Mouse (Mus musculus) layer of hippocampus, adult 9-11 months (tissue): Measurements from ENCODE around the gene Setx.

Experiments used
- DNase-seq: peaks from one replicate; pipeline ENCODE4 v3.0.0; 2022

Setx gene

GRCm38 (mm10) chr2:29222302-29222701, 98.3 kb downstream of the Setx start:
- DNase-seq = no peak

GRCm38 (mm10) chr2:29223591-29224262, 99.7 kb downstream of the Setx start:
- no peak for DNase-seq

DNA sequence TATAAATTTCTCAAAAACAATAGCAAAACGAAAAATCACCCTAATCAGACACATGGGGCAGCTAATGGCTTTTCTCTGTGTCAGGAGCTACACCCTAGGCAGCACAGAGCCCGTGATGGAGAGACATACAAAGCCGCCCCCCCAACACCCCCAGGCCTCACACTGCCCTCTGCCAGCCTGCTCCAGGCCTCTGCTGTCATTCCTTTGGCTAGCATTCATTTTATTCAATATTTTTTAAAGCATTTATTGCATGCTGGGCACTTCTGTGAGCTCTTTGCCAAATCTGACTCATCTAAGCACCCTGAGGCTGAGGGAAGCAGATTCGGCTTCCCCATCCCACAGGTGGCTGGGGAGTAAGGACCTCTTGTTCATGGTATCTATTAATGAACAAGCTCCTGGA, 102.7 kb downstream of the Setx start:
- DNase-seq = no peak

DNA sequence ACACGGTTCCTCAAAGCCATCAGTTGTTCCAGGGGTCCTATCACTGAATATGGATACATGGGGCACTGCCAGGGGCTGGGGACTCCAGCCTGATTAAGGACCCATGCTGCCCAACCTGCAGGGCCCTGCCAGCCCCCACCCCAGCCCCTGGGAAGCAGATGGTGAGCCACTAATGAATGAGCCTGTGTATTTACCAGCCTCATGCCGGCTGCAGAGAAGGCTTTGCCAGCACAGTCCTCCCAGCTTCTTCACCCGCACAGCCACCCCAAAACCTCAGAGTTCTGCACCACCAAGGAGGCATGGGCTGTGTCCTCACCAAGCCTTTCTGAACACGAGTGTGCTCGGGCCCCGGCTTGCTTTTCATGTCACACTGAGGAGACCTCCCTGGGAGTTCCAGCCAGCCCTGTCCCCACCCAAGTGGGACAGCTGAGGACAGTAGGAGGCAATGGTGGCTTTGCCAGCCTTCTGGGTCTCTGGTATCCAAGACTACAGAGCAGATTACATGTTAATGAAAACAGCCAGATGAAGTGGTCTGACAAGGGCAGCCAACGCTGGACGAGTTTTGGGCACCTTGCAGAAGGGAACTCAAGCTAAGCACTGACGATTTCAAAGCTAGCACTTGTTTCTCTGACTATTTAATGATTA, 106.3 kb downstream of the Setx start:
- no peak for DNase-seq
